Mouse (Mus musculus): Measurements from ENCODE around the gene Ntf3. TPM values are rescaled to one million over a fixed set of nuclear protein-coding genes. Genes with fewer than 3 reads are reported as not detected.

The Ntf3 gene
- total RNA-seq, 2 experiments from 2014 or later, result 2.8 to 3.3 TPM

- H3K4me3 ChIP-seq, result no peak overlapping the region
- no peak overlapping the region for H3K27ac ChIP-seq
- no peak for DNase-seq (ENCODE audit: extremely low spot score in 1 of 2, low spot score in 2 of 2)
- TF ChIP-seq CTCF (IDR thresholded peaks at IDR 0.05), result peak; percentile 71
- intact Hi-C loops (cut with DNase I), result loop anchor here (1.0 to 10.0 kb wide), 4 partner anchors 207 to 547 kb away; no protein-coding TSS in a partner anchor
Measured at GRCm38 (mm10) chr6:126167731-126168130, 1.0 kb upstream of the Ntf3 start.

- no peak for TF ChIP-seq CTCF (IDR thresholded peaks at IDR 0.05)
- DNase-seq (ENCODE audit: extremely low spot score in 1 of 2, low spot score in 2 of 2), result no peak
- H3K4me3 ChIP-seq, result no peak overlapping the region
- H3K27ac ChIP-seq, result no peak overlapping the region
- intact Hi-C loops (cut with DNase I), result loop anchor here (1.0 to 10.0 kb wide), 3 partner anchors 208 to 547 kb away; no protein-coding TSS in a partner anchor
Measured at GRCm38 (mm10) chr6:126167208-126167590, 489 bp upstream of the Ntf3 start.

- DNase-seq (ENCODE audit: extremely low spot score in 1 of 2, low spot score in 2 of 2), result no peak
- no peak for TF ChIP-seq CTCF (IDR thresholded peaks at IDR 0.05)
- intact Hi-C loops (cut with DNase I), result loop anchor here (2.0 to 10.0 kb wide), 2 partner anchors 209 to 297 kb away; no protein-coding TSS in a partner anchor
- H3K4me3 ChIP-seq, result no peak overlapping the region
- no peak overlapping the region for H3K27ac ChIP-seq
Measured at GRCm38 (mm10) chr6:126165591-126166155, 1.0 kb downstream of the Ntf3 start.

GRCm38 (mm10) chr6:126164781-126165180 is 1.9 kb downstream of the Ntf3 start:
- no peak for TF ChIP-seq CTCF (IDR thresholded peaks at IDR 0.05)
- Histone ChIP-seq H3K27ac (no peak overlapping the region), H3K4me3 (no peak overlapping the region)
- no peak for DNase-seq (ENCODE audit: extremely low spot score in 1 of 2, low spot score in 2 of 2)
- intact Hi-C loops (cut with DNase I), result loop anchor here (5.0 to 10.0 kb wide), 2 partner anchors 168 to 210 kb away; no protein-coding TSS in a partner anchor

- H3K4me3 ChIP-seq, result peak overlapping the region; percentile 43
- intact Hi-C loops (cut with DNase I), result loop anchor here (5.0 to 10.0 kb wide), 2 partner anchors 168 to 211 kb away; no protein-coding TSS in a partner anchor
- no peak for TF ChIP-seq CTCF (IDR thresholded peaks at IDR 0.05)
- H3K27ac ChIP-seq, result no peak overlapping the region
- no peak for DNase-seq (ENCODE audit: extremely low spot score in 1 of 2, low spot score in 2 of 2)
Measured at GRCm38 (mm10) chr6:126163861-126164755, 2.6 kb downstream of the Ntf3 start.

GRCm38 (mm10) chr6:126163181-126163621 is 3.5 kb downstream of the Ntf3 start:
- no peak for TF ChIP-seq CTCF (IDR thresholded peaks at IDR 0.05)
- peak; percentile 29 to 52 for DNase-seq (ENCODE audit: extremely low spot score in 1 of 2, low spot score in 2 of 2)
- intact Hi-C loops (cut with DNase I), result loop anchor here (5.0 to 10.0 kb wide), 2 partner anchors 169 to 212 kb away; no protein-coding TSS in a partner anchor
- Histone ChIP-seq H3K4me3 (peak overlapping the region; percentile 43), H3K27ac (no peak overlapping the region)

- peak in 1 of 2 experiments; percentile 20 for DNase-seq (ENCODE audit: extremely low spot score in 1 of 2, low spot score in 2 of 2)
- Histone ChIP-seq H3K4me3 (peak overlapping the region; percentile 43; the same call in 1 of the 2 replicates), H3K27ac (peak overlapping the region; percentile 44; the same call in 1 of the 2 replicates)
- intact Hi-C loops (cut with DNase I), result loop anchor here (5.0 to 10.0 kb wide), 2 partner anchors 170 to 212 kb away; no protein-coding TSS in a partner anchor
- TF ChIP-seq CTCF (IDR thresholded peaks at IDR 0.05), result no peak
Measured at GRCm38 (mm10) chr6:126162351-126162758, 4.4 kb downstream of the Ntf3 start.

- no peak for DNase-seq (ENCODE audit: extremely low spot score in 1 of 2, low spot score in 2 of 2)
- Histone ChIP-seq H3K4me3 (no peak overlapping the region), H3K27ac (no peak overlapping the region)
- TF ChIP-seq CTCF (IDR thresholded peaks at IDR 0.05), result peak; percentile 18
- intact Hi-C loops (cut with DNase I), result loop anchor here (5.0 to 10.0 kb wide), 2 partner anchors 171 to 213 kb away; no protein-coding TSS in a partner anchor
Measured at GRCm38 (mm10) chr6:126161571-126162340, 5.0 kb downstream of the Ntf3 start.

- Histone ChIP-seq H3K4me3 (no peak overlapping the region), H3K27ac (no peak overlapping the region)
- intact Hi-C loops (cut with DNase I), result loop anchor here (5.0 to 10.0 kb wide), 2 partner anchors 172 to 215 kb away; no protein-coding TSS in a partner anchor
- no peak for DNase-seq (ENCODE audit: extremely low spot score in 1 of 2, low spot score in 2 of 2)
- no peak for TF ChIP-seq CTCF (IDR thresholded peaks at IDR 0.05)
Measured at GRCm38 (mm10) chr6:126160067-126160411, 6.7 kb downstream of the Ntf3 start.

- DNase-seq (ENCODE audit: extremely low spot score in 1 of 2, low spot score in 2 of 2), result no peak
- no peak for TF ChIP-seq CTCF (IDR thresholded peaks at IDR 0.05)
- Histone ChIP-seq H3K27ac (no peak overlapping the region), H3K4me3 (no peak overlapping the region)
- intact Hi-C loops (cut with DNase I), result loop anchor here (5.0 to 10.0 kb wide), 3 partner anchors 173 to 313 kb away; no protein-coding TSS in a partner anchor
Measured at GRCm38 (mm10) chr6:126159279-126160066, 7.2 kb downstream of the Ntf3 start.
